Mouse (Mus musculus): Measurements from ENCODE around the gene Myo10.

GRCm38 (mm10) chr15:25676056-25676785 is 53.9 kb downstream of the Myo10 start:
- no peak for TF ChIP-seq GATA1 (IDR thresholded peaks at IDR 0.05; ENCODE audit: borderline replicate concordance, low read length)
- TF ChIP-seq FLI1 (IDR thresholded peaks at IDR 0.05; ENCODE audit: low read length): no peak
